15 mouse cellular contexts compared by ENCODE assay signal in genomic region chr16:57513562-57513961, GRCm38 (mm10).
"Had no signal": no experiment of that assay in that cellular context is flagged by ENCODE, and none has a peak within 500 bp of the region (broad histone marks: within the 10 kb centered on the region; RNA-seq: fewer than 3 reads in every experiment).

No protein-coding gene starts in this region.

- ATAC-seq: midbrain, embryonic 13.5 days; midbrain, embryonic 15.5 days had no signal

- H3K27ac ChIP-seq: midbrain, embryonic 10.5 days; midbrain, embryonic 13.5 days; midbrain, embryonic 15.5 days; neural tube, embryonic 13.5 days; neural tube, embryonic 15.5 days had no signal

- H3K36me3 ChIP-seq: midbrain, embryonic 10.5 days; midbrain, embryonic 13.5 days; midbrain, embryonic 15.5 days; neural tube, embryonic 13.5 days; neural tube, embryonic 15.5 days had no signal

- H3K4me1 ChIP-seq: midbrain, embryonic 13.5 days; midbrain, embryonic 15.5 days; neural tube, embryonic 13.5 days; neural tube, embryonic 15.5 days had no signal

- DNase-seq: lung, adult 18-20 months; lung, embryonic 14.5 days; right cerebral cortex, adult 18-20 months; right cerebral cortex, postnatal 25 days; right cerebral cortex, postnatal 4 days; spleen, adult 18-20 months; thymus, adult 2 months; thymus, postnatal 25 days; thymus, postnatal 4 days had no signal

- H3K4me2 ChIP-seq: lung, embryonic 14.5 days; midbrain, embryonic 13.5 days; midbrain, embryonic 15.5 days; neural tube, embryonic 13.5 days; neural tube, embryonic 15.5 days had no signal

- H3K4me3 ChIP-seq: midbrain, embryonic 10.5 days; midbrain, embryonic 13.5 days; midbrain, embryonic 15.5 days; myocyte; neural tube, embryonic 13.5 days; neural tube, embryonic 15.5 days had no signal

- H3K27me3 ChIP-seq: midbrain, embryonic 13.5 days; midbrain, embryonic 15.5 days; neural tube, embryonic 13.5 days; neural tube, embryonic 15.5 days had no signal

- H3K9ac ChIP-seq: lung, embryonic 14.5 days; midbrain, embryonic 13.5 days; midbrain, embryonic 15.5 days; neural tube, embryonic 13.5 days; neural tube, embryonic 15.5 days had no signal

- H3K9me3 ChIP-seq: midbrain, embryonic 10.5 days; midbrain, embryonic 13.5 days; midbrain, embryonic 15.5 days; neural tube, embryonic 13.5 days; neural tube, embryonic 15.5 days had no signal
